Comparison of ENCODE assay signal across 13 mouse cellular contexts in genomic region chr9:86955720-86956119, GRCm38 (mm10). TPM values are rescaled to one million over a fixed set of nuclear protein-coding genes. Genes with fewer than 3 reads are reported as not detected.
DNase-seq lines count a peak whose midpoint lies in the region; ATAC-seq and TF ChIP-seq lines count a peak whose summit lies in the region.
"Had no signal": no experiment of that assay in that cellular context is flagged by ENCODE, and none has a peak within 500 bp of the region (broad histone marks: within the 10 kb centered on the region; RNA-seq: fewer than 3 reads in every experiment).

No protein-coding gene starts in this region.

- H3K4me1 ChIP-seq in heart, adult 2 months (ENCODE audit: control insufficient read depth, insufficient read depth, low read length), result no peaks in the 10 kb centered on the region
- H3K4me1 ChIP-seq in lung, postnatal 0 days (ENCODE audit: insufficient read depth, low read depth, low read length), result no peaks in the 10 kb centered on the region
- H3K4me1 ChIP-seq in G1E (ENCODE audit: insufficient read depth, low read depth, low read length), result no peaks in the 10 kb centered on the region
- H3K4me1 ChIP-seq: stomach, embryonic 15.5 days had no signal

- no peak for TF ChIP-seq POLR2A in heart, adult 2 months (IDR thresholded peaks at IDR 0.05; ENCODE audit: insufficient read depth, low read depth, low read length)

- intact Hi-C loops in heart, adult 2 months (cut with DNase I), result no loop called here

- no peak overlapping the region for H3K27ac ChIP-seq in heart, adult 2 months
- no peak overlapping the region for H3K27ac ChIP-seq in lung, postnatal 0 days (ENCODE audit: low read length)
- H3K27ac ChIP-seq: embryonic facial prominence, embryonic 15.5 days; kidney, embryonic 15.5 days; stomach, embryonic 15.5 days had no signal

- DNase-seq in heart, adult 2 months, result no peak
- no peak for DNase-seq in heart, adult 8-10 months (ENCODE audit: low spot score)
- no peak for DNase-seq in lung, postnatal 0 days (ENCODE audit: low spot score)
- no peak for DNase-seq in lung, postnatal 25 days (ENCODE audit: low spot score)
- no peak for DNase-seq in G1E (ENCODE audit: low spot score)
- DNase-seq in yolk sac, embryonic 10.5 days (ENCODE audit: low spot score), result no peak
- DNase-seq: left cerebral cortex, postnatal 4 days; right cerebral cortex, adult 18-20 months had no signal

- no peak for TF ChIP-seq EP300 in heart, adult 2 months (IDR thresholded peaks at IDR 0.05; ENCODE audit: insufficient read depth, low read depth, low read length)
- no peak for TF ChIP-seq EP300 in lung, postnatal 0 days (IDR thresholded peaks at IDR 0.05)

- no peaks in the 10 kb centered on the region for H3K9me3 ChIP-seq in lung, postnatal 0 days (ENCODE audit: low read length)
- no peaks in the 10 kb centered on the region for H3K9me3 ChIP-seq in G1E (replicated peaks)
- H3K9me3 ChIP-seq: embryonic facial prominence, embryonic 15.5 days; kidney, embryonic 15.5 days; stomach, embryonic 15.5 days had no signal

- H3K4me3 ChIP-seq in heart, adult 2 months, result no peak overlapping the region
- H3K4me3 ChIP-seq in lung, postnatal 0 days (ENCODE audit: low read depth, low read length), result no peak overlapping the region
- H3K4me3 ChIP-seq in G1E (ENCODE audit: low read depth, low read length), result no peak overlapping the region
- H3K4me3 ChIP-seq: embryonic facial prominence, embryonic 15.5 days; kidney, embryonic 15.5 days; stomach, embryonic 15.5 days had no signal

- no peak overlapping the region for H3K9ac ChIP-seq in heart, adult 2 months (ENCODE audit: low read depth, low read length)
- no peak overlapping the region for H3K9ac ChIP-seq in lung, postnatal 0 days (replicated peaks; ENCODE audit: low read depth)
- H3K9ac ChIP-seq: embryonic facial prominence, embryonic 15.5 days; kidney, embryonic 15.5 days; stomach, embryonic 15.5 days had no signal

- no peak for ATAC-seq in lung, postnatal 0 days
- ATAC-seq in G1E (ENCODE audit: extremely low read depth, insufficient number of reproducible peaks, low FRiP score, poor library complexity, severe bottlenecking), result no peak
- peak; percentile 22 to 48; a peak in 1 of 4 replicates for ATAC-seq in hematopoietic stem cell, adult 5-6 weeks (replicated peaks in 1 of 2; ENCODE audit: insufficient read depth in 1 of 2, low FRiP score in 2 of 2, low TSS enrichment in 1 of 2, low read depth in 1 of 2, poor library complexity in 2 of 2, severe bottlenecking in 2 of 2)

- TF ChIP-seq CTCF in heart, adult 2 months (IDR thresholded peaks at IDR 0.05), result peak; percentile 46
- peak; percentile 49 for TF ChIP-seq CTCF in lung, postnatal 0 days (IDR thresholded peaks at IDR 0.05)
- peak; percentile 65 for TF ChIP-seq CTCF in G1E (IDR thresholded peaks at IDR 0.05; ENCODE audit: low read depth, low read length)

- H3K36me3 ChIP-seq in heart, adult 2 months (ENCODE audit: control insufficient read depth, insufficient read depth, low read length), result no peaks in the 10 kb centered on the region
- no peaks in the 10 kb centered on the region for H3K36me3 ChIP-seq in lung, postnatal 0 days (ENCODE audit: insufficient read depth, low read length)
- H3K36me3 ChIP-seq in G1E (replicated peaks), result no peaks in the 10 kb centered on the region
- H3K36me3 ChIP-seq: embryonic facial prominence, embryonic 15.5 days; kidney, embryonic 15.5 days; stomach, embryonic 15.5 days had no signal

- no peak overlapping the region for H3K4me2 ChIP-seq in lung, postnatal 0 days (replicated peaks; ENCODE audit: low read depth, low read length)
- H3K4me2 ChIP-seq: embryonic facial prominence, embryonic 15.5 days; kidney, embryonic 15.5 days; stomach, embryonic 15.5 days had no signal

- no peaks in the 10 kb centered on the region for H3K79me2 ChIP-seq in heart, adult 2 months (replicated peaks; ENCODE audit: control insufficient read depth, insufficient read depth, low read length)

- no peaks in the 10 kb centered on the region for H3K27me3 ChIP-seq in heart, adult 2 months (ENCODE audit: control insufficient read depth, insufficient read depth, low read length)
- no peaks in the 10 kb centered on the region for H3K27me3 ChIP-seq in lung, postnatal 0 days (replicated peaks; ENCODE audit: insufficient read depth, low read length)
- no peaks in the 10 kb centered on the region for H3K27me3 ChIP-seq in G1E (ENCODE audit: insufficient read depth, low read length)
- H3K27me3 ChIP-seq: embryonic facial prominence, embryonic 15.5 days; kidney, embryonic 15.5 days; stomach, embryonic 15.5 days had no signal

- 91% methylated on average over 3 of the region's 3 CpGs for WGBS in heart, adult 2 months
- 74% methylated on average over 3 of the region's 3 CpGs for WGBS in lung, postnatal 0 days

RNA-seq across cellular contexts. Expression of gene Ripply2, which starts 59.6 kb away (rescaled TPM):
- total RNA-seq in heart, adult 2 months (2021), result not detected
- not detected in 2 replicates for polyA plus RNA-seq in heart, adult 2 months (2012; rRNA removed)
- not detected for total RNA-seq in heart, adult 8-10 months (2022)
- not detected in 2 replicates for polyA plus RNA-seq in lung, postnatal 0 days (2015; fragmentation: Nextera tagmentation; extraction: Ambion mirVana)
- total RNA-seq in G1E (2014; fragmentation: Nextera tagmentation), result not detected in 2 replicates
- total RNA-seq in G1E (2017), result not detected in 2 replicates
- not detected in 2 replicates for polyA plus RNA-seq in G1E (2012)
- not detected in 2 replicates for total RNA-seq in hematopoietic stem cell, adult 5-6 weeks (2017)
- total RNA-seq: megakaryocyte, adult 5-6 weeks had no signal
- polyA plus RNA-seq: embryonic facial prominence, embryonic 15.5 days had no signal

Comparison
In these comparisons a context has a peak if more than half of its experiments do, and no peak if none do; other contexts are left out.
1. ATAC-seq: peak in hematopoietic stem cell, adult 5-6 weeks (2 of 2); none in lung, postnatal 0 days (single experiment) and G1E (single experiment).
2. Peak in every context shown above with its lines, with median percentiles within 50 percentile points of each other: CTCF ChIP-seq.